Mouse (Mus musculus) neural tube, embryonic 13.5 days (tissue): Measurements from ENCODE around the gene Rangap1. TPM values are rescaled to one million over a fixed set of nuclear protein-coding genes. Genes with fewer than 3 reads are reported as not detected.

Experiments used
- ATAC-seq: fragments of 200-750 bp; cut with Nextera tagmentation; 2 replicates; pipeline ENCODE4 v1.8.0; 2017; ENCODE audit warnings: low read depth, mild to moderate bottlenecking, moderate TSS enrichment, moderate library complexity
- H3K27ac ChIP-seq: fragments of 300-500 bp; sonication (generic); replicated peaks from 2 replicates; pipeline ENCODE4 v1.5.1; 2015; ENCODE audit warnings: moderate library complexity, mild to moderate bottlenecking, inconsistent platforms
- H3K27me3 ChIP-seq: fragments of 300-500 bp; sonication (generic); 2 replicates; pipeline ENCODE4 v1.6.1; 2015; ENCODE audit warnings: mild to moderate bottlenecking, inconsistent platforms
- H3K36me3 ChIP-seq: fragments of 300-500 bp; sonication (generic); 2 replicates; pipeline ENCODE4 v1.6.1; 2015; ENCODE audit warnings: mild to moderate bottlenecking, inconsistent platforms
- H3K4me1 ChIP-seq: fragments of 300-500 bp; sonication (generic); replicated peaks from 2 replicates; pipeline ENCODE4 v1.6.1; 2015; ENCODE audit warnings: inconsistent platforms
- H3K4me2 ChIP-seq: fragments of 300-500 bp; sonication (generic); 2 replicates; pipeline ENCODE4 v1.6.1; 2015; ENCODE audit warnings: inconsistent platforms, mild to moderate bottlenecking, moderate library complexity
- H3K4me3 ChIP-seq: fragments of 300-500 bp; sonication (generic); 2 replicates; pipeline ENCODE4 v1.5.1; 2015; ENCODE audit warnings: mild to moderate bottlenecking, inconsistent platforms
- H3K9ac ChIP-seq: fragments of 300-500 bp; sonication (generic); 2 replicates; pipeline ENCODE4 v1.6.1; 2015; ENCODE audit warnings: moderate library complexity, mild to moderate bottlenecking, inconsistent platforms
- H3K9me3 ChIP-seq: fragments of 300-500 bp; sonication (generic); 2 replicates; pipeline ENCODE4 v1.6.1; 2016; ENCODE audit warnings: inconsistent platforms
- WGBS: fragments of 180-500 bp; shearing (Covaris S2); methylation state at CpG from one replicate; pipeline ENCODE4 v1.1.7; 2015; 5-methylcytosine and 5-hydroxymethylcytosine counted together
- polyA plus RNA-seq: library from polyadenylated mRNA; unstranded; fragments of >200 nt; fragmentation: Nextera tagmentation; extraction: Ambion mirVana; gene quantifications from 2 replicates; pipeline ENCODE4 v1.2.1, GENCODE M21; 2015

The Rangap1 gene
- polyA plus RNA-seq, 1 experiment from 2014 or later: 115 TPM

- H3K9ac ChIP-seq: no peak overlapping the region
- no peaks in the 10 kb centered on the region for H3K9me3 ChIP-seq
- ATAC-seq: no peak
- H3K4me1 ChIP-seq: no peaks in the 10 kb centered on the region
- H3K27me3 ChIP-seq: no peaks in the 10 kb centered on the region
- 64% methylated on average over 3 of the region's 3 CpGs for WGBS
- H3K4me3 ChIP-seq: no peak overlapping the region
- no peaks in the 10 kb centered on the region for H3K36me3 ChIP-seq
- H3K27ac ChIP-seq: no peak overlapping the region
- H3K4me2 ChIP-seq: no peak overlapping the region
These were observed 10.3 kb downstream of the Rangap1 start for GRCm38 (mm10) chr15:81735075-81735474.

- peak; percentile 100 for ATAC-seq
- Histone ChIP-seq H3K9ac (peak overlapping the region; percentile 92), H3K4me3 (peak overlapping the region; percentile 99), H3K27me3 (no peaks in the 10 kb centered on the region), H3K4me2 (peak overlapping the region; percentile 98), H3K4me1 (peaks cover 27% of the 10 kb centered on the region), H3K36me3 (0 out of 2 replicates have a peak, but pooled peaks cover 1% of the 10 kb centered on the region), H3K9me3 (no peaks in the 10 kb centered on the region), H3K27ac (peak overlapping the region; percentile 76)
- 5% methylated on average over 41 of the region's 41 CpGs for WGBS
These were observed 15.3 kb downstream of the Rangap1 start for GRCm38 (mm10) chr15:81729792-81730635.

GRCm38 (mm10) chr15:81729241-81729791 is 16.0 kb downstream of the Rangap1 start:
- peak overlapping the region; percentile 92 for H3K9ac ChIP-seq
- H3K4me3 ChIP-seq: peak overlapping the region; percentile 99
- ATAC-seq: peak; percentile 30; the same call in 1 of the 2 replicates
- no peaks in the 10 kb centered on the region for H3K27me3 ChIP-seq
- H3K27ac ChIP-seq: peak overlapping the region; percentile 76
- peaks cover 6% of the 10 kb centered on the region for H3K36me3 ChIP-seq
- 0% methylated on average over 49 of the region's 49 CpGs for WGBS
- peak overlapping the region; percentile 98 for H3K4me2 ChIP-seq
- H3K9me3 ChIP-seq: no peaks in the 10 kb centered on the region
- H3K4me1 ChIP-seq: peaks cover 27% of the 10 kb centered on the region

- no peak overlapping the region for H3K4me2 ChIP-seq
- H3K9ac ChIP-seq: no peak overlapping the region
- no peak overlapping the region for H3K4me3 ChIP-seq
- no peaks in the 10 kb centered on the region for H3K27me3 ChIP-seq
- 93% methylated on average over 8 of the region's 8 CpGs for WGBS
- H3K36me3 ChIP-seq: peaks cover 39% of the 10 kb centered on the region
- H3K9me3 ChIP-seq: no peaks in the 10 kb centered on the region
- no peak for ATAC-seq
- peaks cover 27% of the 10 kb centered on the region for H3K4me1 ChIP-seq
- no peak overlapping the region for H3K27ac ChIP-seq
These were observed 19.4 kb downstream of the Rangap1 start for GRCm38 (mm10) chr15:81725965-81726364.

GRCm38 (mm10) chr15:81723653-81724052 is 21.7 kb downstream of the Rangap1 start:
- Histone ChIP-seq H3K27ac (no peak overlapping the region), H3K9me3 (no peaks in the 10 kb centered on the region), H3K36me3 (peaks cover 63% of the 10 kb centered on the region), H3K4me3 (no peak overlapping the region), H3K9ac (no peak overlapping the region), H3K27me3 (no peaks in the 10 kb centered on the region), H3K4me2 (no peak overlapping the region), H3K4me1 (peaks cover 25% of the 10 kb centered on the region)
- 92% methylated on average over 11 of the region's 11 CpGs for WGBS
- ATAC-seq: no peak

- Histone ChIP-seq H3K4me2 (no peak overlapping the region), H3K27ac (no peak overlapping the region), H3K36me3 (peaks cover 76% of the 10 kb centered on the region), H3K9me3 (no peaks in the 10 kb centered on the region), H3K27me3 (no peaks in the 10 kb centered on the region), H3K4me3 (no peak overlapping the region), H3K4me1 (peaks cover 18% of the 10 kb centered on the region), H3K9ac (no peak overlapping the region)
- WGBS: 95% methylated on average over 5 of the region's 5 CpGs
- no peak for ATAC-seq
These were observed 23.0 kb downstream of the Rangap1 start for GRCm38 (mm10) chr15:81722361-81722760.

GRCm38 (mm10) chr15:81719139-81719531 is 26.2 kb downstream of the Rangap1 start:
- H3K4me1 ChIP-seq: peaks cover 11% of the 10 kb centered on the region
- WGBS: 88% methylated on average over 6 of the region's 6 CpGs
- no peak for ATAC-seq
- H3K9ac ChIP-seq: no peak overlapping the region
- H3K36me3 ChIP-seq: peaks cover 94% of the 10 kb centered on the region
- no peaks in the 10 kb centered on the region for H3K27me3 ChIP-seq
- H3K9me3 ChIP-seq: no peaks in the 10 kb centered on the region
- H3K4me2 ChIP-seq: no peak overlapping the region
- no peak overlapping the region for H3K4me3 ChIP-seq
- no peak overlapping the region for H3K27ac ChIP-seq

GRCm38 (mm10) chr15:81718336-81719138 is 26.8 kb downstream of the Rangap1 start:
- Histone ChIP-seq H3K27ac (no peak overlapping the region), H3K27me3 (no peaks in the 10 kb centered on the region), H3K4me1 (peaks cover 11% of the 10 kb centered on the region), H3K4me3 (no peak overlapping the region), H3K4me2 (no peak overlapping the region), H3K9ac (no peak overlapping the region), H3K9me3 (no peaks in the 10 kb centered on the region), H3K36me3 (peaks cover 94% of the 10 kb centered on the region)
- 86% methylated on average over 9 of the region's 9 CpGs for WGBS
- ATAC-seq: 0 out of 2 replicates have a peak, but pooled peaks have one; percentile 19

- H3K9ac ChIP-seq: no peak overlapping the region
- H3K4me3 ChIP-seq: no peak overlapping the region
- no peak overlapping the region for H3K27ac ChIP-seq
- no peak for ATAC-seq
- H3K27me3 ChIP-seq: no peaks in the 10 kb centered on the region
- 87% methylated on average over 6 of the region's 6 CpGs for WGBS
- no peaks in the 10 kb centered on the region for H3K9me3 ChIP-seq
- no peak overlapping the region for H3K4me2 ChIP-seq
- H3K4me1 ChIP-seq: peaks cover 7% of the 10 kb centered on the region
- peaks cover 92% of the 10 kb centered on the region for H3K36me3 ChIP-seq
These were observed 31.6 kb downstream of the Rangap1 start for GRCm38 (mm10) chr15:81713742-81714141.

GRCm38 (mm10) chr15:81710801-81711200 is 34.5 kb downstream of the Rangap1 start:
- H3K27ac ChIP-seq: no peak overlapping the region
- no peaks in the 10 kb centered on the region for H3K4me1 ChIP-seq
- no peak overlapping the region for H3K9ac ChIP-seq
- no peak overlapping the region for H3K4me3 ChIP-seq
- peaks cover 89% of the 10 kb centered on the region for H3K36me3 ChIP-seq
- no peaks in the 10 kb centered on the region for H3K27me3 ChIP-seq
- WGBS: 68% methylated on average over 4 of the region's 4 CpGs
- no peaks in the 10 kb centered on the region for H3K9me3 ChIP-seq
- H3K4me2 ChIP-seq: no peak overlapping the region
- no peak for ATAC-seq

- WGBS: 96% methylated on average over 1 of the region's 1 CpGs
- no peak overlapping the region for H3K27ac ChIP-seq
- no peaks in the 10 kb centered on the region for H3K9me3 ChIP-seq
- H3K27me3 ChIP-seq: no peaks in the 10 kb centered on the region
- ATAC-seq: no peak
- no peaks in the 10 kb centered on the region for H3K4me1 ChIP-seq
- H3K36me3 ChIP-seq: peaks cover 90% of the 10 kb centered on the region
- no peak overlapping the region for H3K9ac ChIP-seq
- no peak overlapping the region for H3K4me3 ChIP-seq
- no peak overlapping the region for H3K4me2 ChIP-seq
These were observed 35.6 kb downstream of the Rangap1 start for GRCm38 (mm10) chr15:81709686-81710085.

GRCm38 (mm10) chr15:81708991-81709390 is 36.3 kb downstream of the Rangap1 start:
- no peak overlapping the region for H3K4me2 ChIP-seq
- no peak overlapping the region for H3K4me3 ChIP-seq
- peaks cover 95% of the 10 kb centered on the region for H3K36me3 ChIP-seq
- no peaks in the 10 kb centered on the region for H3K9me3 ChIP-seq
- H3K27me3 ChIP-seq: no peaks in the 10 kb centered on the region
- no peak overlapping the region for H3K9ac ChIP-seq
- no peak for ATAC-seq
- H3K27ac ChIP-seq: no peak overlapping the region
- H3K4me1 ChIP-seq: no peaks in the 10 kb centered on the region
- 88% methylated on average over 11 of the region's 11 CpGs for WGBS
